Mouse (Mus musculus) right cerebral cortex, adult 18-20 months (tissue): ENCODE measurements around the gene Sik2.
A peak's percentile ranks its signal among the peaks of the same experiment; 100 is the strongest.

ENCODE experiments used
- DNase-seq: peaks from one replicate; pipeline ENCODE4 v3.0.0; 2022; ENCODE audit warnings: mixed read lengths

Sik2 gene

GRCm38 (mm10) chr9:51008841-51009655 lies at the start of gene Sik2:
Sik2 (minus strand) TSS chr9:51009073.
- peak; percentile 89 for DNase-seq

GRCm38 (mm10) chr9:51056360-51057324 lies 47.8 kb upstream of the Sik2 start:
- no peak for DNase-seq

DNA sequence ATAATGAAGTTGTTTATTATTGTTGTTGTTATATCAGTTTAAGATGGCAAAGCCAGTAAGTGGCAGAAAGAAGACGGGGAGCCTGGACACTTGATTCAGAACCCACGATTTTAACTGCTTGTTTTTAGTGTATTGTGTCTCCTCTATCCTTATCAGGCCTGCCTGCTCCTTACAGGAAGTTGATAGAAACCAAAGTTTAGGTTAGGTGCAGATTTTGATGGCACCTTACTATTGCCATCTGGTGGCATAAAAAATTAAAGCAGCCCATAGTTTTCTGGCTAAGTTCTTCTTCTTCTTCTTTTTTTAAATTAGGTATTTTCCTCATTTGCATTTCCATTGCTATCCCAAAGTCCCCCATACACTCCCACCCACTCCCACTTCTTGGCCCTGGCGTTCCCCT lies 43.3 kb upstream of the Sik2 start:
- DNase-seq: no peak

DNA sequence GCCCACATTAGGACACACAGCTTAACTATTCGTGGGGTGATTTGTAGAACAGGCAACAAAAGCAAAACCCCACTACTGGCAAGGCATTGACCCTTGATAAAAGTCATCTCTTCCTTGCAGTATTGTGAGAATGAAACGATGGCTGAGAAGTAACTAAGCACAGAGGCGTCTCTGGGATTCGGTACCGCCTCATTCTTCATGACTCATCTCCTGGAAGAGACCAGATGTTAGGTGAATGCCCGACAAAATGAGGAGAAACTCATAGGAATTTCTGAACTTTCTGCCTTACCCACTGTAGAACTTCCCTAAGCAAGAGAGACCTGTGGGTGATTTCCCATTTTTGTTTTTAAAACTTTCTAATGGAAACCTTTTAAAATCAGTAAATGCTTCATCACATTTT lies 33.3 kb upstream of the Sik2 start:
- DNase-seq: no peak

GRCm38 (mm10) chr9:51041491-51041980 lies 32.7 kb upstream of the Sik2 start:
- no peak for DNase-seq

GRCm38 (mm10) chr9:51032785-51033529 lies 24.1 kb upstream of the Sik2 start:
- no peak for DNase-seq

DNA sequence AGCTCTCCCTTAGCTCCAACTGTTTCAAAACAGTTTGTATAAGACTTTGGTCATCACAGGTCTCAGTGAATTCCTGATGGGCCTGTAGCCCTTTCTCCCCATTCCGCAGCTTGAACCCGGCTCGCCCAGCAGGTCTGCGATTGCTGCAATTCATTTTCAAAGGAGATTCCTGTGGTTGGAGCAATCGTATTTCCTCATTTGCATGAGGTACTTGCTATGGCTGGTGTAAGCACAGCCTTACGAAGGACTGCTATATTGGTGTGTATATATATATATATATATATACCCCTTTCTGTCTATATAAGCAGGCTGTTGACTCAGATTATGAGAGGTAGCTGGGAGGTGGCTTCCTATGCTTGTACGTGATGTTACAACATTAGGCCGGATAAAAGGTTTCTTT lies 23.4 kb upstream of the Sik2 start:
- DNase-seq: no peak

GRCm38 (mm10) chr9:51031603-51032002 lies 22.7 kb upstream of the Sik2 start:
- DNase-seq: no peak

GRCm38 (mm10) chr9:51030147-51030546 lies 21.3 kb upstream of the Sik2 start:
- DNase-seq: no peak

- no peak for DNase-seq
Observed at GRCm38 (mm10) chr9:51026952-51027351, 18.1 kb upstream of the Sik2 start.

DNA sequence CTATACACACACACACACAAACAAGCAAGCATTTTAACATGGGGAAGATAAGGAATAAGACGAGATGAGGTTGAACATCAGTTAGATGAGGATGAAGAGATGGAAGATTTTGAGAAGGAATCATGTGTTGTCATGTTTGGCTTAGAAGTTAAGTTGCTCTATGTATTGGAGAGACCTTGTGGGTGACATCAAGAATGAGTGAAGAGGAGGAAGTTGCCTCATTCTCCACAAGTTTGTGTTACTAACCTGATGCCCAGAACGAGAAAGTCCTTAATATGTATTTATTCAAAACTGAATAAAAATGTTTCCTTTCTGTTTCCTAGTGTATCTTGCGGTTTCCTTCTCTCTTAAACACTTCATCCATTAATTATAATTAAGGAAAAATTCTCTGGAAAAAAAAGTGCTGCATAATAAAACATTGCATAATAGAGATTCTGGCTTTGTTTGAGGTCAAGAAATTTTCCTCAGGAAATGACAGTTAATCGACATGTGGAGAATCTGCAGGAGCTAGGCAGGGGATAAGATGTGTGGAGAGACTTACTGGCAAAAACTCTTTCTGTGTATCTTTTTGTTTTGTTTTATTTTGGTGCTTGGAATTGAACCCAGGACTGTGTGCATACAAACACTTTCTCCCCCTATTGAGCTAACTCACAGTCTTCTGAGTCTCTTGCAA lies 12.4 kb upstream of the Sik2 start:
- DNase-seq: no peak

DNA sequence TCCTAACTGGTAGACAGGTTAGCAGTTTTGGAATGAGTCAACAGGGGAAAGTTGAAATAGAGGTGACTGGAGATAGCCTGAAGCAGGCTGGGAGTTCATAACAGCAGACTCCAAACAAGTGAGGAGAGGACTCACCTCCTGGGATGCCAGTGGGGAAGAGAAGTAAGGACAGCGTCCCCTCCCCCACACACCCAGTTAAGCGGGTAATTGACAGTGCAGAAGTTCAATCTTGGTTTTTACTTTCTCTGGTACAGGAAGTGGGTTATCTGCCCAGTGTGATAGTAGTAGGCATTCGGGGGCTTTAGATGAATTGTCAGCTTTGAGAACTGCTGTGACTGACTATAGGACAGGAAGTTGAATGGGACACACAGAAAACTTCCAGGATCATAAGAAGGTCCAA lies 11.5 kb upstream of the Sik2 start:
- no peak for DNase-seq

- DNase-seq: no peak
Observed at GRCm38 (mm10) chr9:51019670-51020069, 10.8 kb upstream of the Sik2 start.

DNA sequence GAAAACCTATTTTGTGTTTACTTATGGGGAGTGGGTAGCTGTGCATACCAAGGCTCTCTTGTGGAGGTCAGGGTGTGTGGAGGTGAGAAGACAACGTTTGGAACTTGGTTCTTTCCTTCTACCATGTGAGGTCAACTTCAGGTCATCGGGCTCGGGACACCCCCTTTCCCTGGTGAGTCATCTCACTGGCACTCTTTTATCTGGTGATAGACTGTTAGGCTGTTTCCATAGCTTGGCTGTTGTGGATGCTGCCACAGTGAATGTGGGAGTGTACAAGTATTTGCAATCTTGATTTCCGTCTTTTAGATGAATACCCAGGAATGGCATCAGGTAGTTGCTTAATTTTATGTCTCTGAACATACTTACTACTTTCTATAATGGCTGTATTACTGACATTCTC lies 6.9 kb upstream of the Sik2 start:
- no peak for DNase-seq

DNA sequence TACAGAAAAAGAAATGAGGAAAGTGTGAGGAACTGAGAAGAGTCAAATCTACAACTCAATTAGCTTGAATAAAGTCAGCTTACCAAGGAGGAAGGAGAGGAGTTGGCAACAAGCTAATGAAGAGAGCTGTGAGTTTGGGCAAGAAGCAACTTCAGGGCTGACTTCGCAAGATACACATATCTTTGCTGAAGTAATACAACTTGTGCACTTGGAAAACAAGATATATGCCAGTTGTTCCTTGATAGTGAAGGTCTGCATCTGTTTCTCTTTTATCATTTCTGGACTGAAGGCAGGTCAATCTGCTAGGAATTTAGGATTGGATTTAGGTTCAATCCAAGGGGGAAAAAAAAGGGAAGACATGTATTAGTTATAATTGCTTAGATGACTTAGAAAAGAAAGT lies 4.8 kb upstream of the Sik2 start:
- DNase-seq: no peak

- no peak for DNase-seq
Observed at GRCm38 (mm10) chr9:51009656-51009950, 730 bp upstream of the Sik2 start.

DNA sequence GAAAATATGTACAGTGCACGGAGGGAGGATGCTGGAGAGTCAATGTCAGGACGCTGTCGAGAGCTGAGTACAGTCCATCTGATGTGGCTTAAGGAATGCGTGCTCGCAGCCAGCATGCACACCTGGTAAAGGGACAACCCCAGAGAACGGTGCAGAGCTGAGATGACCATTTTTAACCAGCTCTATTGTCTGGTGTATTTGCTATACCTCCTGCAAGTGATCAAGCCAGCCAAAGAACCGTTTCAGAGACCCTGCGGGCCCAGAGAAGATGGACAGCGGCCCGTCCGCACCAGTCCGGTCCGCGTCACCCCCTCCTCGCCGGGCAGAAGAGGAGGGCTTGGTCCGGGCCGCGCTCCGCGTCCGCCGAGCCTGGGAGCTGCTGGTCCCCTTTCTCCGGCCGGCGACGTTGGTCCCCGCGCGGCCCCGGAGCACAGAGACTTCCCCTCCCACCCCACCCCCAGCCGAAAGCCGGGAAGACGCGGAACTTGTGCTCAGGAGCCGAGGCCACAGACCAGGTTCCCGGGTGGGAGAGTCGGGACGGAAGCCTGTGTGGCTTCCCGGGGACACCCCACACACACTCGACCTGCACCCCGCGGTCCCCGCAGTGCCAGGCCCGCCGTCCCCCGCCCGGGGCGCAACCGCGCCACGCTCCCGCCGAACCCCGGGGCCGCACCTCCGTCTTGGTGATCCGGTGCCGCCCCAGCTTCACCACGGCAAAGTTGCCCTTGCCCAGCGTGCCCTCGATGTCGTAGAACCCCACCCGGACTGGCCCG lies 619 bp downstream of the Sik2 start:
- no peak for DNase-seq

DNA sequence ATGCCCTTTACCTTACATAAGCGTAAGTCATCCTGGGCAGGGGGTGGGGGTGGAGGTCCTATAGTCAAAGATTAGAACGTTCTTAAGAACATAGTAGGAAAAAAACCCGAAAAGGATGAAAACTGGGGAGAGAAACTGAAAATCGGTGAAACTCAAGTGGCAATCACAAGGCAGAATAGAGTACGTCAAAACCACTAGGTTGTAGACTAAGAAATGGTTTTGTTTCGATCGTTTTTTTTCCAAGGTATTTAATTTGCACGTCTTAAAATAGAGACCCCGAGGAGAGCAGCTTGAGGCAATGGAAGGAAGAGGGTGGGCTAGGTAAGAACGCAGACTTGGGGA lies 1.2 kb downstream of the Sik2 start:
- no peak for DNase-seq

DNA sequence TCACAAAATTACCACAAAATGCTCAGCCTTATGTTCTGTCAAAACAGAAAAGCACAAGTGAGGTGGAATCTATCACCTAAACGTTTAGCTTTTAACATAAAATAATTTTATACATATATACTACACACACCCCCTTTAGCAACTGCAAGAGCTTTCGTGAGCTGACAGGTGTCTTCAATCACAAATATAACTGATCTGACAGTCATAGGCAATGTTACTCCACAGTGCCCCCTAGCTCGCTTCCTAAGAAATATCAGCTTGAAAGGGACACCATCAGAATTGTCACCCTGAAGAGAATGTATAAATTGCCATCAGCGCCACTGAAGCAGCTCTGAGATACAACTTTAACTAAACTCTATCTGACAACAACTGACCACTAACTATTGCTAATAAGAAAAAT lies 2.0 kb downstream of the Sik2 start:
- peak; percentile 45 for DNase-seq

GRCm38 (mm10) chr9:51004062-51004461 lies 4.8 kb downstream of the Sik2 start:
- no peak for DNase-seq

- no peak for DNase-seq
Observed at GRCm38 (mm10) chr9:50986677-50987076, 22.2 kb downstream of the Sik2 start.

DNA sequence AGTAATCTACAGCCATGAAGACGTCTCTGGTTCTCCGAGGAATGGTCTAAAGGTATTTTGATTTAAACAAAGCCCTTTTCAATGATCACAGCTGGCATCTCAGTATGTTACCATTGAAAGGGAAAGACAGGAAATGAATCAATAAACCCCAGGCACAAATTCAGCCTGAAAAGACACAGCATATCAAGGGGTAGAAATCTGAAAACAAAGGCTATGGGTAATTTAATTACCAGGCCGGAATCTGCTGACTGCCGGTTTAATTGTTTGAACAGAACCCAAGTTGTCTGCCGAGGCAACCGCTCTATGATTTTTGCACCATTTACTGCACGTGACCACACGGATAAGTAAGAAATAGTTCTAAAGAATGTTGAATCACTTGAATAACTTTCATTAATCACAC lies 22.8 kb downstream of the Sik2 start:
- no peak for DNase-seq
